Mouse (Mus musculus): Measurements from ENCODE around the gene Hsd17b2. TPM values are rescaled to one million over a fixed set of nuclear protein-coding genes. Genes with fewer than 3 reads are reported as not detected.
"Not testable (repeated sequence)": the region's sequence is repeated elsewhere in the genome, so short reads cannot be mapped to it uniquely, and the experiment has no call there.

Gene Hsd17b2
- total RNA-seq, 1 experiment from 2014 or later, result 0.47 TPM

DNA sequence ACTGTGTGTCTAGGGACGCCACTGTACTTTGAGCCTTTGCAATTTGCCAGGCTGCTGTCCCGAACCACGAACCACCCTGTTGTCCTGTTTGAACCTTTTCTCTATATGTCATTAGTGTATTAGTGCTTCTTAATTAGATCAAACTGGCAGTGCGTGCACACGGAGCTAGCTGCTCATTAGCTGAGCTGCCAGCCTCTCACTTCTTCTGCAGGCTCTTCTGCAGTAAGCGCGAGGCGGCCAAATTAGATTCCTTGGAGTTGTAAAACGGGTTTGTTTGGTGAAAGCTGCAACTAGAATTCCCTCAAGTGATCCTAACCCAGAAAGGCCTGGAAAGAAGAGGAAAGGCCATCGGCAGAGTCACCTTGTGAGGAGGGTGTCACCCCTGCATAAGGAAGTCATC lies 997 bp downstream of the Hsd17b2 start:
- ATAC-seq (ENCODE audit: extremely low read depth, insufficient number of reproducible peaks, low FRiP score, poor library complexity, severe bottlenecking), result no peak

GRCm38 (mm10) chr8:117706141-117706540 lies 4.4 kb downstream of the Hsd17b2 start:
- ATAC-seq (ENCODE audit: extremely low read depth, insufficient number of reproducible peaks, low FRiP score, poor library complexity, severe bottlenecking), result no peak

DNA sequence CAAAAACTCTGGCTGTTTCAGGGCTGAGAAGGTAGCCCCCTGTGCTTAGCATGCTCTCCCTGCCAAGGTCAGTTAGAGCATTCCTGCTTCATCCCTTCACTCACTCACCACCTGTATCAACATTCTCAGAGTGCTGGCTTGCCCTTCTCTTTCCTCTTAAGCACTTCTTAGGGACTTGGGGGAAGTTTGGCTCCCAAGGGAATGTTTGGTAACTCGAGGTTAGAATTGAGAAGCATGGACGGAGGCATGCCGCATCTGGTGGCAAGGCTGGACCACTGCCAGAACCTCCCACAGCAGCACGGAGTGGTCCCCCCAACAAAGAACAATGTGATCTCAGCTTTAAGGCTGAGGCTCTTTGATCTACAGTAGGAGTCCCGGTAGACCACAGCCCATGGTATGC lies 10.5 kb downstream of the Hsd17b2 start:
- no peak for ATAC-seq (ENCODE audit: extremely low read depth, insufficient number of reproducible peaks, low FRiP score, poor library complexity, severe bottlenecking)

DNA sequence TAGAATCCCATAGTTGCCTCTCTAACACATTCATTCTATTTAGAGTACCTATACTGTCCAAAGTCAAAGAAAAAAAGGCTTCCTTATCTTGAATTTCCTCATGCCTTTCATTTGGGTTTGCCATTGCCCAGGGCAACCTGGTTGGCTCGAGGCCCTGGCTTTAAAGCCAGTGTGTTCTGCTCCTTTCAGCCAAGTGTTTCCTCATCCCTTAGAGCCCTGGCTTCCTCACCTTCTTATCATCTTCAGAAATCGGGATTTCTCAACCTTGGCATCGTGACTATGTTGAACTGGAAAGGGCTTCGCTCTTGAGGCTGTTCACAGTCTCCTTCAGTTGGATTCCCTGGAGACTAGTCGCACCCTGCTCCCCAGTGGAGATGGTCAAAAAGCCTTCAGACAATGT lies 12.9 kb downstream of the Hsd17b2 start:
- no peak for ATAC-seq (ENCODE audit: extremely low read depth, insufficient number of reproducible peaks, low FRiP score, poor library complexity, severe bottlenecking)

DNA sequence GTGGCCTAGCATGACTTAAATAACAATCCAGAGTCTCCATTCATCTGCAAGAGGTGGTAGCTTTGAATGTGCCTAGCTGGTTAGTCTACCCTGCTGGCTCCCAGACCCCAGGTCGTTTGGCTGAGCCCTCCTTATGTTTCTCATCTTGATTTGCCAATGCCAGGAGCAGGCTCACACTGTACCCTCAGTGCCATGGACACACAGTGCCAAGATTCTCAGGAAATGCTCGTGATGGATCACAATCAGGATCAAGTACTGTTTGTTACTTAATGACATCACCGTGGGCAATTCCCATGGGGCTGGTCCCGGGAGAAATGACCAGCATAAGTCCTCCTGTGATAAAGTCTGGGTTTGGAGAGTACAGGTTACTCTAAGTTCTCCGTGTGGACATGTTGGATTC lies 14.2 kb downstream of the Hsd17b2 start:
- no peak for ATAC-seq (ENCODE audit: extremely low read depth, insufficient number of reproducible peaks, low FRiP score, poor library complexity, severe bottlenecking)

DNA sequence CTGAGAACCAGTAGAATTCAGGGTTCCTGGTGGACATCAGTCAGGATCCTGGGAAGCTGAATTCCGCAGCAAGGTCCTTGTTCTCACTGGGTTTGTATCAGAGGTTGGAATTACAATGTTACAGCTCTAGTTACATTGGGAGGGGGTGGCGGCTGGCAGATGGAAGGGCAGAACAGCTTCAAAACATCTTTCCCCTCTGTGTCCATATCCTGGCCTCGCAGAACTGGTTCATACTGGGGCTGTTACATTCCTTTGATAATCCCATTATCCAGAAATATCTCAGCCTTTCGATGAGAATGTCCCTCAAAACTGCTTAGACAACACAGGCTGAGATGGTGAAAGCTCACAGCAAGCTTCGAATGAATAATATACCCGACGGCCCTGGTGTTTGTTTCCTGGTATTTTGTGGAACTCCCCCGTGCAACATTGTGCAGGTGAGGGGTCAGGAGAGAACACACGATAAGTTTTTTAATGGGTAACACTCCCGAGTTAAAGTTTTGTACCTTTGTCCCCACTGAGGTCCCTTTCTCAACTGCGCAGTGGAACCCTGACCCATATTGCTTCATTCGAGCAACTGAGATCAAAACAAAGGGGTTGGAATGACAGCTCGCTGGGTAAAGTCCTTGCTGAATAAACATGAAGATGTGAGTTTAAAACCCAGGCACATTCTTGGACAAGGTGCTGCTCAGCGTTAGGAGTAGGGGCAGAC lies 16.6 kb downstream of the Hsd17b2 start:
- ATAC-seq (ENCODE audit: extremely low read depth, insufficient number of reproducible peaks, low FRiP score, poor library complexity, severe bottlenecking), result no peak

GRCm38 (mm10) chr8:117726467-117726866 lies 24.8 kb downstream of the Hsd17b2 start:
- no peak for ATAC-seq (ENCODE audit: extremely low read depth, insufficient number of reproducible peaks, low FRiP score, poor library complexity, severe bottlenecking)

DNA sequence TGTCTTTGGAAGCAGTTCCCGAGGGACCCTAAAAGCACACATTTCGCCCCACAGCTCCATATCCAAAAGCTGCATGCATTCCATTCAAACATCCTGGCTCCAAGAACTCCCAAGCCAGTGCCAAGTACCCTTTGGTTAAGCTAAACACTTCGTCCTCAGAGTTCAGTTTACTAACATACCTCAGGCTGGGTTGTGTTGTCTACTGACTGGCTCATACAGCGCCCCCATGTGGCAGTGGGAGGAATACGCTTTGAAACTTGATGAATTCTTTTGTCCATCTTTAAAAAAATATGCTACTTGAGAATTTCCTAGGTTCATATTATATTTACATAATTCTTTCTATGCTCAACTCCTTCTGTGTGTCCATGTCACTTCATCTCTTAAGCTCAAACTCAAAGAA lies 25.9 kb downstream of the Hsd17b2 start:
- no peak for ATAC-seq (ENCODE audit: extremely low read depth, insufficient number of reproducible peaks, low FRiP score, poor library complexity, severe bottlenecking)

DNA sequence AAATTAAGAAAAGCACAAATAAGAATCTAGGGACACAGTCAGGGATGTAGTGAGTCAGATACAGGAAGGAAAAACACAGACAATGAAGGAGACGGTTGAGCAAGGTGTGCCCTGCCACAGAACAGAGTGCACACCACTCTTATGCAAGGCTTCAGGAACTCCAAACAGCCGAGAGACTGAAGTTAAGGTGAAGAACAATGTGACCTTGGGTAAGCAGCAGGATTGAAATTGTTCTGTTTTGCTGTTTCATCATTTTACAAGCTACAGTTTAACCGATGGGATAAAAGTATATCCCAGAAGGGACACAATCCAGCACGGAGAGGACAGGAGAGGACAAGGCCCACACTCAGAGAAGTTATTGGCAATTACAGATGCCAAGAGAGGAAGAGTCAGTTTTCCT lies 26.5 kb downstream of the Hsd17b2 start:
- ATAC-seq (ENCODE audit: extremely low read depth, insufficient number of reproducible peaks, low FRiP score, poor library complexity, severe bottlenecking), result no peak

DNA sequence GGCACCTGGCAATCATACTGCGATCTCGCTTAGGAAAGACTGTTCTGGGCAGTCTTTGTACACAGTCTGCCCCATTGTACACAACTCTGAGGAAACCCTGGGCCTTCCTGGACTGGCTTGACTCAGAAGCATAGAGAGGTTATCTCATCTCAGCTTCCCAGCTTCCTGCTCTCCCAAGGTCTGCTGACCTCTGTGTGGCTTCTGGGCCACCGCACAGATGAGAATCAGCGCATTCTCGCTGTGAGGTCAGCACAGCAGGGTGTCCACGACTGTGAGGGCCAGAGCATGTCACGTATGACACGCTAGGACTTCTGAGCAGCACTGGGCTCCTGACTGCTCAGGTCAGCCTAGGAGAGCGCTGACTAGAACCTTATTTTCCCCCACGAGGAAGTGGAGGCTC lies 29.3 kb downstream of the Hsd17b2 start:
- ATAC-seq (ENCODE audit: extremely low read depth, insufficient number of reproducible peaks, low FRiP score, poor library complexity, severe bottlenecking), result no peak

GRCm38 (mm10) chr8:117736657-117737175 lies 35.0 kb downstream of the Hsd17b2 start:
- ATAC-seq (ENCODE audit: extremely low read depth, insufficient number of reproducible peaks, low FRiP score, poor library complexity, severe bottlenecking), result no peak

- ATAC-seq (ENCODE audit: extremely low read depth, insufficient number of reproducible peaks, low FRiP score, poor library complexity, severe bottlenecking), result not testable (repeated sequence)
Measured at GRCm38 (mm10) chr8:117738206-117738605, 36.5 kb downstream of the Hsd17b2 start.

DNA sequence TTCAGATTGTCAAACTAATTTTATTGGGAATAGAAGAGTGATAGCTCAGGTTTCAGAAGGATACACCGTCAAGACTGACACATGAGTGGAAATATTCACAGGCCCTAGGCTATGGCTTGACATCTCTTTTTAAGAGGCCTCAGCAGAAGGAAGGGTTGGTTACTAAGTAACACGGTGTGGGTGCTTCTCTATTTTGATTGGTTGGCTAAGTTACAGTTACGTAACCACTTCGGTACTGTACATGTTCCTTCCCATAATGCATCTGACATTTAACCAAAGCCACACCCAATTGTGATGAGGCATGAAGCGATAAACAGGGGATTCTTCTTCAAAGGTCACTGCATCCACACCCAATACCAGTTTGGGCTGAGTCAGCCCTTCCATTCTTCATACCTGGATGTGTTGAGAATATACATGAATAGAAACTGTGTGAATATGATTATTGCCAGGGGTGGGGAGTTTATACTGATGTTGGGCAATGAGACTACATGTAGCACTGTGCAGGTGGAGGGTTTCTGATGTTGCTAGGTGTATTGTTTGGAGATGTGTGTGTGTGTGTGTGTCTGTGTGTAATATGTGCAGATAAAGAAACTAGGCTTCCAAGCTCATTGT lies 38.8 kb downstream of the Hsd17b2 start:
- ATAC-seq (ENCODE audit: extremely low read depth, insufficient number of reproducible peaks, low FRiP score, poor library complexity, severe bottlenecking), result no peak

DNA sequence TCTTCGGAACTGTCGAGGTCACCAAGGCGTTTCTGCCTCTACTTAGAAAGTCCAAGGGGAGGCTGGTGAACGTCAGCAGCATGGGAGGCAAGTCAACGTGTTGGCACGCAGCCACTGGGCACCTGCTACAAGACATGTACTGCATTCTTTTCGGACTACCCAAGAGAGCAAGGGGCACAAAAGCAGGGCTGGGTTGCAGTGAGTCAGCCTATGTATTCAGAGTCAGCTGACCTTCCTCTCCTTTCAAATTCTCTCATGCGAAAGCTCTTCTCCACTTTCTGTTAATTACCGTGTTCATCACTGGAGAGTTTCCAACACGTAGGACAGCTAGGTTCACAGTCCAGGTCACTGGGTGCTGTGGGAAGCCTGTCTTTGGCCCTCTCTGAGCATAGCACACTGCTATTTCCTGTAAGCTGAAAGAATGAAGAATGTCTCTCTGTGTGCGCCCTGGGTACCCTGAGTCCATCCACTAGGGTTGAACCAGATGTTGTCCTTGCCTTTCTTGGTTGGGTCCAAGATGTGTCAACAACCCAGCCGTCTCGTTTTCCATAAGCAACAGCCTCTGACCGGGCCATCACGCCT lies 40.8 kb downstream of the Hsd17b2 start:
- no peak for ATAC-seq (ENCODE audit: extremely low read depth, insufficient number of reproducible peaks, low FRiP score, poor library complexity, severe bottlenecking)

DNA sequence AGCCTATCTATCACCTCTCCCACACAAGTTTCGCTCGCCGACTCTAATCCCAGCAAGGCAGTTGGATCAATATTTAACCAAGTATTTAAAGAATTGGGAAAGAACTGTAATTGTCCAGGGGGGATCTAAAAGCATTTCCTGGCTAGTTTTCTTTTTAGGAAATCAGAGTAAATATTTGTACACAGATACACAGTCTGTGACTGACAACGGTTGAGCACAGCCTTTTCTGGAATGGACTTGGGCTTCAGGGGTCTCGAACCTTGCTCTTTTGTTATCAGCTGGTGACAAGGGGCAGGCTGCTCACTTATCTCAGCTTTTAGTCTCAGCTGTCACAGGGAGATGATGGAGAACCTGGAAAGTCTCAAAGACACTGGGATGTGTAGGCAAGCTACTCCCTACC lies 44.9 kb downstream of the Hsd17b2 start:
- ATAC-seq (ENCODE audit: extremely low read depth, insufficient number of reproducible peaks, low FRiP score, poor library complexity, severe bottlenecking), result no peak

GRCm38 (mm10) chr8:117747428-117747827 lies 45.7 kb downstream of the Hsd17b2 start:
- ATAC-seq (ENCODE audit: extremely low read depth, insufficient number of reproducible peaks, low FRiP score, poor library complexity, severe bottlenecking), result no peak

DNA sequence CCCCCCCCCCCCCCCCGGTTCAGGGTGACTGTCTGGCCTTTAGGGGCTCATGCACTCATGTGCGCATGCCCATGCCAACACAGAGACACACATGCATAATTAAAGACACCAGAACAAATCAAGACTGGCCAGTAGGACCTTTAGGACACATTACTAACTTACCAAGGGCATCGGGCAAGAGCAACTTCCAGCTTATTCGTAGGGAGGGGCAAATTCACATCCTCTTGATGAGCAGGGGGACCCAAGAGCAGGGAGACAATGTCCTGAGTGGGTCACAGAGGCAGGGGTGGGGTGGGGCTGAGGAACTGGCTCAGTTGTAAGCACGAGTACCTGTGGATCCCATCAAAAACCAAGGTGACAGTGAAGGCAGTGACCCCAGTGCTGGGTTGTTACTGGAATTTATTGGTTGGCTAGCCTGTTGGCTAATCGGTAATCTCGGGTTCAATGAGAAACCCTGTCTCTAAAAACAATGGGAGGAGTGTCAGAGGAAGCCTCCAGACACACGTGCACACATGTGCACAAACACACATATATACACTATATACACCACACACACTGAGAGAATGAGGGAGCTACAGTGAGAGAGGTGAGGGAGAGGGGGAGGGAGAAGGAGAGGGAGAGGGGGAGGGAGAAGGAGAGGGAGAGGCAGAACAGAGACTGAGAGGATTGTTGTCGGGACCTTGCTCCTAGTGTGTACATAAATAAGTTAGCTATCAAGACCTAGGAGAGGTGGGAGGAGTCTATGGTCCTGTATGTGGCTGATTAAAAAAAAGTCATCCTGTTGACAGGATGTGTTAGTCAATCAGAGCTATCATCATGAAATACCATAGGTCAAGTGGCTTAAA lies 46.4 kb downstream of the Hsd17b2 start:
- no peak for ATAC-seq (ENCODE audit: extremely low read depth, insufficient number of reproducible peaks, low FRiP score, poor library complexity, severe bottlenecking)

DNA sequence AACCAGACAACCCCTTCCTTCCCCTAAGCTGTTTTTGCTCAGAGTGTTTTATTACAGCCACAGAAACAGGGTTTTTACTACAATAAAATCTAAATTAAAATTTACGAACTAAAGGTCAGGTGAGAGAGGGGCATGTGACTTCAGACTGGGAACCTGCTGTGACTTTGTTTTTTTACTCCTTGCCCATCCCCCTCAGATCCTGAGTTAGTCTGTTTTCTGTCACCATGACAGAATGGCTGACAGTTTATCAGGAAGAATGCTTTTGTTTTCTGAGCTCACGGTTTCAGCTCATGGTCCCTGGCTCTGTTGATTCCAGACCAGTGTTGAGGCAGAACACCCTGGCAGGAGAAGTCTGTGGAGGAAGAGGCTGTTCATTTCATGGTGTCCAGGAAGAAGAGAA lies 47.7 kb downstream of the Hsd17b2 start:
- no peak for ATAC-seq (ENCODE audit: extremely low read depth, insufficient number of reproducible peaks, low FRiP score, poor library complexity, severe bottlenecking)

DNA sequence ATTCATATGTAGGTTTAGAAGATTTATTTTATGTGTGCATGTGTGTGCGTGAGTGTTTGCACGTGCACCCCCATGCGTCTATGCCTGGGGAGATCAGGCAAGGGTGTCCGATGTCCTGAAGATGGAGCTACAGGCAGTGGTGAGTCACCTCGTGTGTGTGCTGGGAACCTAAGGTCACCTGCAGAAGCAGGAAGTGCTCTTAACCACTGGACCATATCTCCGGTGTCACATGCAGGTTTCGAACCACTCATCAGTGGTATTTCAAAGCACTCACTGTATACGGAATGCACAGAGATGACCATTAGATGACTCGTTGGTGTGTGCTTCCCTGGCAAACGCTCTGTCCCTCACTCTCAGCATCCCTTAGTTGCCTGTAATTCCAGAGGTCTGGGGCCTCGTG lies 56.2 kb downstream of the Hsd17b2 start:
- ATAC-seq (ENCODE audit: extremely low read depth, insufficient number of reproducible peaks, low FRiP score, poor library complexity, severe bottlenecking), result no peak
